Mouse (Mus musculus) liver, postnatal 0 days (tissue): ENCODE results near the gene Camk1. TPM values are rescaled to one million over a fixed set of nuclear protein-coding genes. Genes with fewer than 3 reads are reported as not detected.

Experiments used
- ATAC-seq: fragments of 200-750 bp; cut with Nextera tagmentation; 2 replicates; pipeline ENCODE4 v1.8.0; 2017; ENCODE audit warnings: mild to moderate bottlenecking, moderate library complexity
- DNase-seq: peaks from one replicate; pipeline ENCODE4 v3.0.0-alpha.2; 2016
- H3K27ac ChIP-seq: fragments of 300-500 bp; sonication (generic); 2 replicates; pipeline ENCODE4 v1.5.1; 2014; ENCODE audit warnings: antibody characterized with exemption, moderate library complexity, mild to moderate bottlenecking, low read depth
- H3K27me3 ChIP-seq: fragments of 300-500 bp; sonication (generic); 2 replicates; pipeline ENCODE4 v1.6.1; 2014; ENCODE audit warnings: low read length, control low read depth, mixed read lengths; ENCODE audit not compliant: insufficient read depth
- H3K36me3 ChIP-seq: fragments of 300-500 bp; sonication (generic); replicated peaks from 2 replicates; pipeline ENCODE4 v1.6.1; 2014; ENCODE audit warnings: mild to moderate bottlenecking, control low read depth, low read length, moderate library complexity, mixed read lengths; ENCODE audit not compliant: insufficient read depth
- H3K4me1 ChIP-seq: fragments of 300-500 bp; sonication (generic); 2 replicates; pipeline ENCODE4 v1.6.1; 2014; ENCODE audit warnings: antibody characterized with exemption, mild to moderate bottlenecking, control low read depth; ENCODE audit not compliant: insufficient read depth
- H3K4me2 ChIP-seq: fragments of 300-500 bp; sonication (generic); 2 replicates; pipeline ENCODE4 v1.6.1; 2014; ENCODE audit warnings: low read depth, mild to moderate bottlenecking, low read length, moderate library complexity, mixed read lengths
- H3K4me3 ChIP-seq: fragments of 300-500 bp; sonication (generic); 2 replicates; pipeline ENCODE4 v1.5.1; 2014; ENCODE audit warnings: low read depth, low read length
- H3K9ac ChIP-seq: fragments of 300-500 bp; sonication (generic); replicated peaks from 2 replicates; pipeline ENCODE4 v1.6.1; 2014; ENCODE audit warnings: mild to moderate bottlenecking, moderate library complexity
- H3K9me3 ChIP-seq: fragments of 300-500 bp; sonication (generic); 2 replicates; pipeline ENCODE4 v1.6.1; 2016; ENCODE audit warnings: mild to moderate bottlenecking, control low read depth, low read length, mixed read lengths
- CTCF ChIP-seq: sonication (generic); IDR thresholded peaks from 2 replicates; pipeline ENCODE4 v1.5.1; 2016; ENCODE audit warnings: antibody characterized with exemption, low read depth
- EP300 ChIP-seq: IDR thresholded peaks from 2 replicates; pipeline ENCODE4 v1.6.1; 2016; ENCODE audit warnings: antibody characterized with exemption, low read depth, mild to moderate bottlenecking
- WGBS: fragments of 180-500 bp; shearing (Covaris S2); extraction: QIAGEN DNeasy Blood & Tissue Kit; methylation state at CpG from one replicate; pipeline ENCODE4 v1.1.7; 2014; ENCODE audit not compliant: insufficient replicate concordance; 5-methylcytosine and 5-hydroxymethylcytosine counted together
- polyA plus RNA-seq: library from polyadenylated mRNA; unstranded; fragments of >200 nt; fragmentation: Nextera tagmentation; extraction: Ambion mirVana; gene quantifications from 2 replicates; pipeline ENCODE4 v1.2.1, GENCODE M21; 2015

The Camk1 gene
- polyA plus RNA-seq, 1 experiment from 2014 or later = 18.1 TPM

DNA sequence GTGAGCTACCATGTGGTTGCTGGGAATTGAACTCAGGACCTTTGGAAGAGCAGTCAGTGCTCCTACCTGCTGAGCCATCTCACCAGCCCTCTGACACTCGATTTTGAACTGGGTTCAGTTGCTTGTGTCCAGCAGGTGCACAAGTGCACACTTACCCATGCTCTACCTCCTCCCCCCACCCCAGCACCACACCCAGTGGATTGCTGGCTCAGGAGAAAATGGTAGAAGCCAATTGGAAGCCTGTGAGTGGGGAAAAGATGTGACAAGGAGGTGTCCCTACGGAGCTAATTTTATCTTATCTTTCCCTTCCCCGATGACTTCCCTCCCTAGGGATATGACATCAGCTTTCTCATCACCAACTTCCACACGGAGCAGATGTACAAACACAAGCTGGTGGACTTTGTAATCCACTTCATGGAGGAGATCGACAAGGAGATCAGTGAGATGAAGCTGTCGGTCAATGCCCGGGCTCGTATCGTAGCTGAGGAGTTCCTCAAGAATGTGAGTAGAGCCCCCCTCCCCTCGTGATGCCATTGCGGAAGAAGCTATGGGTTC lies 41.5 kb upstream of the Camk1 start:
- no peak overlapping the region for H3K9ac ChIP-seq
- H3K4me1 ChIP-seq = peaks cover 3% of the 10 kb centered on the region; the same call in 1 of the 2 replicates
- no peak for ATAC-seq
- H3K9me3 ChIP-seq = no peaks in the 10 kb centered on the region
- no peak overlapping the region for H3K4me2 ChIP-seq
- no peak overlapping the region for H3K4me3 ChIP-seq
- peaks cover 89% of the 10 kb centered on the region for H3K36me3 ChIP-seq
- DNase-seq = no peak
- H3K27me3 ChIP-seq = no peaks in the 10 kb centered on the region
- TF ChIP-seq EP300 = no peak
- no peak for TF ChIP-seq CTCF
- H3K27ac ChIP-seq = no peak overlapping the region
- 81% methylated on average over 11 of the region's 11 CpGs for WGBS

GRCm38 (mm10) chr6:113384351-113384927 lies 40.7 kb upstream of the Camk1 start:
- Histone ChIP-seq H3K36me3 (peaks cover 81% of the 10 kb centered on the region), H3K4me1 (peaks cover 9% of the 10 kb centered on the region), H3K27me3 (no peaks in the 10 kb centered on the region), H3K4me3 (no peak overlapping the region), H3K27ac (no peak overlapping the region), H3K4me2 (no peak overlapping the region), H3K9me3 (no peaks in the 10 kb centered on the region), H3K9ac (no peak overlapping the region)
- DNase-seq (no peak), ATAC-seq (no peak)
- WGBS = 86% methylated on average over 8 of the region's 8 CpGs
- TF ChIP-seq CTCF = no peak
- TF ChIP-seq EP300 = no peak

GRCm38 (mm10) chr6:113380480-113380879 lies 36.7 kb upstream of the Camk1 start:
- Histone ChIP-seq H3K27me3 (no peaks in the 10 kb centered on the region), H3K4me1 (peaks cover 25% of the 10 kb centered on the region), H3K27ac (no peak overlapping the region), H3K36me3 (peaks cover 54% of the 10 kb centered on the region), H3K9ac (no peak overlapping the region), H3K4me3 (peak overlapping the region; percentile 5; the same call in 1 of the 2 replicates), H3K4me2 (peak overlapping the region; percentile 16; the same call in 1 of the 2 replicates), H3K9me3 (no peaks in the 10 kb centered on the region)
- ATAC-seq (no peak), DNase-seq (no peak)
- TF ChIP-seq CTCF (no peak), EP300 (no peak)
- WGBS = 89% methylated on average over 11 of the region's 11 CpGs

GRCm38 (mm10) chr6:113379246-113379645 lies 35.5 kb upstream of the Camk1 start:
- H3K36me3 ChIP-seq = peaks cover 52% of the 10 kb centered on the region
- no peak for TF ChIP-seq EP300
- TF ChIP-seq CTCF = no peak
- H3K27ac ChIP-seq = peak overlapping the region; percentile 97; the same call in 1 of the 2 replicates
- 25% methylated on average over 6 of the region's 6 CpGs for WGBS
- no peak for DNase-seq
- peaks cover 25% of the 10 kb centered on the region for H3K4me1 ChIP-seq
- H3K9ac ChIP-seq = peak overlapping the region; percentile 89; the same call in 1 of the 2 replicates
- H3K4me2 ChIP-seq = peak overlapping the region; percentile 91
- no peaks in the 10 kb centered on the region for H3K27me3 ChIP-seq
- no peaks in the 10 kb centered on the region for H3K9me3 ChIP-seq
- peak overlapping the region; percentile 92 for H3K4me3 ChIP-seq
- no peak for ATAC-seq

DNA sequence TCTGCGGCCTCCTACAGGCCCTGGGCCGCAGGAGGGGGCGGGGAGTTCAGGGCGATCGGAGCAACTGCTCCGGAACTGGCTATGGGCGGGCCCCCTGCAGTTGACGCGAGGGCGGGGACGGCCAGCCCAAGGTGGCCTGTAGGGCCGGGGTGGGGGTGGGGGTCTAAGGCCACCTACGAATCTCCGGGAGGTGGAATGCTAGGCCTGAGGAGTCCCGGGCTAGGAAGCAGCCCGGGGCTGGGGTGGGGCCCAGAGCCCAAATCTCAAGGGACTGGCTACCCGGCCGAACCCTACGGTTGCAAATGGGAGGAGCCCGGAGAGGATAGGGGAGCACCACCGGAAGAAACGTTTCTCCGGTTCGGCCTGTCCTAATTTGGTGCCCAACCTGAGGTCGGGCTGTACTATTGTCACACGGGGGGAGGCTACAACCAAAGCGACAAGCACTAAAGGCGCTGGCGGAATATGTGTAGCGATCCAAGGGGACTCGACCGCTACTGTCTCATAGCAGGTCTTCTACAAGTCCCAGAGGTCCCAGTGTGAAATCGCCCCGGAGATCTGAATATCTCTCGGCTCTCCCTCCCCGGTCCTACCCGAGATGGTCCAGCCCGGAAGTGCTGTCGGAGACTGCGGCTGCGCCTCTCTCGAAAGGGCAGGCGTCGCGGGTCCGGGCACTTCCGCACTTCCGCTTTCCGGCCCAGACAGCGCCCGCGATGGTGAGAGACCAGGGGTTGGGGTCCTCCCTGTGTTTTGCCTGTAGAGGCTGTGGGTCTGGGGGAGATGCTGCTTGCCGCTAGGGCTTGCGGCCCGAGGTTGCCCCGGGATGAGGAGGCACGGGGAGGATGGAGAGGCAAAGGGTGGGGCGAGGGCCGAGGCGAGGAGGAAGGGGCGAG lies 34.0 kb upstream of the Camk1 start, which contains the start of the genes Tada3 and Arpc4:
Tada3 (minus strand) TSS at position 388 of the 890 bp plus-strand sequence.
Arpc4 (plus strand) TSS at position 620 of the 890 bp plus-strand sequence.
- Histone ChIP-seq H3K27ac (peak within 1 kb of the TSS; percentile 97), H3K9me3 (no peaks in the 10 kb centered on the region), H3K36me3 (peaks cover 46% of the 10 kb centered on the region), H3K27me3 (no peaks in the 10 kb centered on the region), H3K4me2 (peak within 1 kb of the TSS; percentile 91), H3K4me3 (peak within 1 kb of the TSS; percentile 92), H3K9ac (peak within 1 kb of the TSS; percentile 89), H3K4me1 (peaks cover 25% of the 10 kb centered on the region)
- under 1% methylated on average over 61 of the region's 61 CpGs for WGBS
- TF ChIP-seq EP300 (peak; percentile 81), CTCF (no peak)
- DNase-seq (peak; percentile 94), ATAC-seq (peak; percentile 96)

- Histone ChIP-seq H3K4me2 (peak overlapping the region; percentile 91), H3K27me3 (no peaks in the 10 kb centered on the region), H3K36me3 (peaks cover 47% of the 10 kb centered on the region), H3K4me1 (peaks cover 25% of the 10 kb centered on the region), H3K9ac (peak overlapping the region; percentile 89), H3K4me3 (peak overlapping the region; percentile 92), H3K27ac (peak overlapping the region; percentile 97), H3K9me3 (no peaks in the 10 kb centered on the region)
- ATAC-seq (no peak), DNase-seq (no peak)
- TF ChIP-seq CTCF = no peak
- TF ChIP-seq EP300 = no peak
- WGBS = 4% methylated on average over 7 of the region's 7 CpGs
Observed at GRCm38 (mm10) chr6:113377172-113377495, 33.4 kb upstream of the Camk1 start.
